Mouse (Mus musculus): ENCODE measurements around the gene Fbxw4.

The Fbxw4 gene

DNA sequence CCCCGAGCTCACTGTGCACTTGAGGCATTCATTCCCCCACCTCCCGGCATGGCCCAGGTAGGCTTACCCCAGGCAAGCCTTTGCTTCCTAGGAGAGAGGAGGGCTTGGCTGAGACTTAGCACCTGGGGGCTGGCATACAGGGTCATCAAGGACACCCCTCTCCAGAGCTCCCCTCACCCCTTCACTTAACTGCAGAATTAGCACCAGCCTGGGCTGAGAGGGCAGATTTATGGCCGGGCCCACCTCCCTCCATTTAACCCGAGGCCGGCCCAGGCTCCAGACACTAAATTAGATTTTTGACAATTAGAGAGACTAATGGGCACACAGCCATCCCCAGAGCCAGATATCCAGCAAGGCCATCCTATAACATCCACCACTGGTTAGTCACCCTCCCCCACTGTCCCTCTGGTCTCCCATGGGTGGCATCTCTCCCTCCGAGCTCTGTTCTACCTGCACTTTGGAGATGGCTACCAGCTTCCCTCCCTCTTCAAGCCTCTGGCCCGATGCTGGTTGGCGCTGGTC, 124.8 kb downstream of the Fbxw4 start:
- no peak for DNase-seq

GRCm38 (mm10) chr19:45533617-45534016, 126.5 kb downstream of the Fbxw4 start:
- no peak for DNase-seq

- no peak for DNase-seq
Measured at GRCm38 (mm10) chr19:45531554-45531953, 128.6 kb downstream of the Fbxw4 start.

GRCm38 (mm10) chr19:45530200-45530995, 129.7 kb downstream of the Fbxw4 start:
- DNase-seq, result no peak

DNA sequence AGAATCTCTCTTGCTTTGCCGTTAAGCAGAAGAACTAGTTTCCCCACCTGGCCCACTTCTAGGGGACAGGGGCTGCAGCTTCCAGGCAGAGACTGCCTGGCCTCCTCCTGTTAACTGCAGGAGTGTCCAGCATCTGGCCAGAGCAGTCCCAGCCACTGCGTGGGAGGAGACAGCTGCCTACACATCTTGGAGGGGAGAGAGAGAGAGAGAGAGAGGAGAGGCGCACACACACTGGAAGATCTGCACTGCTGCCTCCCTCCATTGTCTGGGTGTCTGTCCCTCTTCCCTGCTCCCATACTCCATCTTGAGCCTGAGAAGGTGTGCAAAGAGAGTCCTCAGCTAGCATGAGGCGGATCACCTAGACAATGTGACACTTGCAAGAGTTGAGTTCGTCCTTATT, 130.8 kb downstream of the Fbxw4 start:
- no peak for DNase-seq

Measured in kidney, postnatal 36 days (tissue).